Comparison of ENCODE assay signal across 8 mouse cellular contexts in genomic region chrX:139870300-139870711, GRCm38 (mm10). TPM values are rescaled to one million over a fixed set of nuclear protein-coding genes. Genes with fewer than 3 reads are reported as not detected.
DNase-seq lines count a peak whose midpoint lies in the region; ATAC-seq and TF ChIP-seq lines count a peak whose summit lies in the region.

No protein-coding gene starts in this region.

- peak in 1 of 2 experiments; percentile 16 for DNase-seq in layer of hippocampus, adult 2 months (ENCODE audit: low spot score in 2 of 2)
- DNase-seq in layer of hippocampus, adult 18-20 months (ENCODE audit: low spot score in 2 of 2), result no peak
- DNase-seq in cerebellum, postnatal 36 days, result peak; percentile 5 to 6
- DNase-seq in gastrocnemius, postnatal 36 days, result peak; percentile 21 to 28
- no peak for DNase-seq in frontal cortex, postnatal 14 days (ENCODE audit: low spot score in 2 of 2)

- H3K9me3 ChIP-seq in intestine, embryonic 15.5 days, result no peaks in the 10 kb centered on the region
- H3K9me3 ChIP-seq in liver, embryonic 16.5 days (replicated peaks; ENCODE audit: control insufficient read depth, low read length), result no peaks in the 10 kb centered on the region
- no peaks in the 10 kb centered on the region for H3K9me3 ChIP-seq in neural tube, embryonic 15.5 days (replicated peaks)

- intact Hi-C loops in gastrocnemius, postnatal 36 days (cut with DNase I), result no loop called here

- no peaks in the 10 kb centered on the region for H3K36me3 ChIP-seq in intestine, embryonic 15.5 days
- H3K36me3 ChIP-seq in liver, embryonic 16.5 days (ENCODE audit: control insufficient read depth, insufficient read depth), result no peaks in the 10 kb centered on the region
- no peaks in the 10 kb centered on the region for H3K36me3 ChIP-seq in neural tube, embryonic 15.5 days

- H3K27ac ChIP-seq in layer of hippocampus, adult 2 months, result no peak overlapping the region
- H3K27ac ChIP-seq in intestine, embryonic 15.5 days, result no peak overlapping the region
- H3K27ac ChIP-seq in liver, embryonic 16.5 days (ENCODE audit: low read length), result peak overlapping the region; percentile 37; the same call in 1 of the 2 replicates
- H3K27ac ChIP-seq in neural tube, embryonic 15.5 days (replicated peaks), result no peak overlapping the region

- TF ChIP-seq CTCF in layer of hippocampus, adult 2 months (conservative IDR thresholded peaks at IDR 0.05), result peak; percentile 37; the same call in 1 of the 2 replicates

- no peaks in the 10 kb centered on the region for H3K27me3 ChIP-seq in intestine, embryonic 15.5 days (replicated peaks)
- no peaks in the 10 kb centered on the region for H3K27me3 ChIP-seq in liver, embryonic 16.5 days (ENCODE audit: control insufficient read depth, insufficient read depth, low read depth, low read length)
- H3K27me3 ChIP-seq in neural tube, embryonic 15.5 days (replicated peaks), result peaks cover 15% of the 10 kb centered on the region; the same call in 1 of the 2 replicates

- peak overlapping the region; percentile 78 for H3K4me2 ChIP-seq in intestine, embryonic 15.5 days (replicated peaks)
- peak overlapping the region; percentile 61 for H3K4me2 ChIP-seq in liver, embryonic 16.5 days (ENCODE audit: low read depth, low read length)
- peak overlapping the region; percentile 66 for H3K4me2 ChIP-seq in neural tube, embryonic 15.5 days

- H3K9ac ChIP-seq in intestine, embryonic 15.5 days, result no peak overlapping the region
- H3K9ac ChIP-seq in liver, embryonic 16.5 days (ENCODE audit: low read depth, low read length), result no peak overlapping the region
- H3K9ac ChIP-seq in neural tube, embryonic 15.5 days (replicated peaks), result peak overlapping the region; percentile 30; the same call in 1 of the 2 replicates

- H3K4me3 ChIP-seq in layer of hippocampus, adult 2 months, result peak overlapping the region; percentile 67
- H3K4me3 ChIP-seq in intestine, embryonic 15.5 days (replicated peaks), result peak overlapping the region; percentile 59
- peak overlapping the region; percentile 58 for H3K4me3 ChIP-seq in liver, embryonic 16.5 days (ENCODE audit: low read depth, low read length)
- peak overlapping the region; percentile 59 for H3K4me3 ChIP-seq in neural tube, embryonic 15.5 days (replicated peaks)

- H3K4me1 ChIP-seq in intestine, embryonic 15.5 days (replicated peaks), result no peaks in the 10 kb centered on the region
- no peaks in the 10 kb centered on the region for H3K4me1 ChIP-seq in liver, embryonic 16.5 days (ENCODE audit: control insufficient read depth, low read depth, low read length)
- H3K4me1 ChIP-seq in neural tube, embryonic 15.5 days, result no peaks in the 10 kb centered on the region

- ATAC-seq in intestine, embryonic 15.5 days, result peak; percentile 78
- 0 out of 2 replicates have a peak, but pooled peaks have one; percentile 25 for ATAC-seq in liver, embryonic 16.5 days (ENCODE audit: low read depth)
- peak; percentile 54; the same call in 1 of the 2 replicates for ATAC-seq in neural tube, embryonic 15.5 days (ENCODE audit: low FRiP score)

- whole genome bisulfite sequencing in intestine, embryonic 15.5 days, result 13% methylated on average over 15 of the region's 15 CpGs
- 21% methylated on average over 15 of the region's 15 CpGs for WGBS in liver, embryonic 16.5 days (ENCODE audit: insufficient replicate concordance)
- WGBS in neural tube, embryonic 15.5 days, result 20% methylated on average over 15 of the region's 15 CpGs

RNA-seq across cellular contexts. Expression of gene Morc4, which starts 1.2 kb away (rescaled TPM):
- total RNA-seq in layer of hippocampus, adult 2 months (2021), result 1 to 10 TPM; 4.9 to 5.8 TPM
- 1 to 10 TPM; 5.6 to 6.1 TPM for total RNA-seq in layer of hippocampus, adult 18-20 months (2021)
- 1 to 10 TPM; 5.1 to 5.8 TPM for total RNA-seq in gastrocnemius, postnatal 36 days (2021)
- 13.3 TPM in 2 replicates for polyA plus RNA-seq in intestine, embryonic 15.5 days (2015; fragmentation: Nextera tagmentation; extraction: Ambion mirVana)
- polyA plus RNA-seq in liver, embryonic 16.5 days (2015; fragmentation: Nextera tagmentation; extraction: Ambion mirVana), result 54.8 and 64.1 TPM in 2 replicates
- polyA plus RNA-seq in neural tube, embryonic 15.5 days (2015; fragmentation: Nextera tagmentation; extraction: Ambion mirVana), result 4.7 and 5.7 TPM in 2 replicates

Comparison
In these comparisons a context has a peak if more than half of its experiments do, and no peak if none do; other contexts are left out.
1. DNase-seq: peak in cerebellum, postnatal 36 days (2 of 2) and gastrocnemius, postnatal 36 days (2 of 2); none in layer of hippocampus, adult 18-20 months (0 of 2) and frontal cortex, postnatal 14 days (0 of 2).
2. ATAC-seq: peak in every context shown above with its lines; median percentile 78 in intestine, embryonic 15.5 days; 54 in neural tube, embryonic 15.5 days; 25 in liver, embryonic 16.5 days.
3. Peak in every context shown above with its lines, with median percentiles within 50 percentile points of each other: H3K4me3 ChIP-seq and H3K4me2 ChIP-seq.